Mouse (Mus musculus): ENCODE measurements around the gene Sec1.

GRCm38 (mm10) chr7:45725151-45725550 lies 30.9 kb upstream of the Sec1 start:
- TF ChIP-seq CTCF (IDR thresholded peaks at IDR 0.05; ENCODE audit: borderline replicate concordance, insufficient read depth, low read length), result no peak
- no peak for TF ChIP-seq POLR2A (IDR thresholded peaks at IDR 0.05; ENCODE audit: low read depth, low read length)

All from embryonic fibroblast, embryonic 13.5 days (primary cell).